Mouse (Mus musculus) gastrocnemius, adult 2 months (tissue): ENCODE data around the gene Cst6. TPM values are rescaled to one million over a fixed set of nuclear protein-coding genes. Genes with fewer than 3 reads are reported as not detected.

Experiments
- DNase-seq: peaks from one replicate; pipeline ENCODE4 v3.0.0; 2022
- H3K27ac ChIP-seq: fragments of 200-600 bp; 2 replicates; pipeline ENCODE4 v1.8.1; 2022; ENCODE audit warnings: mild to moderate bottlenecking
- H3K4me3 ChIP-seq: fragments of 200-600 bp; 2 replicates; pipeline ENCODE4 v1.8.1; 2022; ENCODE audit warnings: mild to moderate bottlenecking, moderate library complexity
- CTCF ChIP-seq: fragments of 200-600 bp; IDR thresholded peaks from 2 replicates; pipeline ENCODE4 v1.8.1; 2022; ENCODE audit warnings: antibody characterized with exemption, mild to moderate bottlenecking, moderate library complexity
- intact Hi-C: fragments of 180-260 bp; cut with DNase I; formaldehyde crosslinking; loops from one replicate; pipeline ENCODE4 v1.15.1; 2025
- total RNA-seq, 2 experiments: library from RNA; stranded (reverse); gene quantifications; 2 replicates each; pipeline ENCODE4 v1.2.3; 2021

Gene Cst6
- total RNA-seq, 2 experiments from 2014 or later = 27.5 to 44.2 TPM

DNA sequence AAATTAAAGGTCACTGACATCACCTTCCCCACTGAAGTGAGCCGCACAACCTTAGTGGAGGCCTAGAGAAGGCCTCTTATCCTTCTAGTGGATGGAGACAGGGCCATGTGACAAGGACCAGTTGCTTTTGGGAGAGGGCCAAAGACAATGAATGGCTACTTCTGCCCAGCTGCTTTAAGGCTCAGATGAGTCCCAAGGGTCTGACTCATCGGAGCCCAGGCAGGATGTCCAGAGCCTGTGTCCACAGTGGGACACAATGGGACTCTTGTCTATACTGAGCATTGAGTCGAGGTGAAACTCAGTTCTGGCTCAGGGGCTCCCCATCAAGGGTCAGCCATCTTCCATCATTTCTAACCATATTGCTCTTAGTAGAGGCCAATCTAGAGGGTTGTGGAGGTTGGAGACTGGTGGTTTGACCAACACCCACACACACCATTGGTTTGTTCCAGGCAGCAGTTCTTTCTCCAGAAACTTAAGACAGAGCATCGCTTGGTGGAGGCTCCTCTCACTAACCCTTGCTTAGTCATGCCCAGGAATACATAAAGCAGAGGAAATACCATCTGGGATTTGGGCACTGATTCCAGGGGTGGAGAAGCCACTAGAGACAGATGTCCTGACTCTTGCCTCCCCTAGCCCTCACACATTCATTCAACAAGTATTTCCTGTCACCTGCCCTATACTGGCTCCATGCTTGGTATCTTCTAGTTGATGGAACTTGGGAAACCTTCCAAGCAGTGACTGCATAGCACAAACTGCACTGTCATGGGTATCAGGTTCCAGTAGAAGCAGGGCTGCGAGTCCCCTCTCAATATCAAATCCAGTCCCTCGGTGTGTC, 3.9 kb downstream of the Cst6 start:
- no peak for TF ChIP-seq CTCF
- Histone ChIP-seq H3K4me3 (no peak overlapping the region), H3K27ac (peak overlapping the region; percentile 75)
- DNase-seq = no peak
- intact Hi-C loops = loop anchor here (2.0 kb wide), 1 partner anchor 51 kb away; the partner anchor contains the start of gene Sf3b2

DNA sequence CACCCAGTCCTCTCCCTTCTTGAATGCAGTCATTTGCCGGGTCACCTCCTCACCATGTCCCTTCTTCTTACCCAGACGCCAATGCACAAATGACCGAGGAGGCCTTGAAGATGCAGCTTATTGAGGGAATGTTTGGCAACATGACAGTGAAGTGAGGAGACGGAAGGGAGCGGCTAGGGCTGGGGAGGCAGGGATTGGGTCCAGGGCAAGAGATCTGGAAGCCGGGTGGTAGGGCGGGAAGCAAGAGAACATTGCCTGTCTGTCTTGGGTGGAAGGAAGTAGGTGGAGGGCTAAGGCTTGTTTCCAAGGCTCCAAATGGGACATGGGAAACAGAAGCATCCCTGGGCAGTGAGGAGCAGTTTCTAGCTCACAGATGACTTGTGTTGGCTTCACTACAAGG, 8.0 kb downstream of the Cst6 start:
- no peak for TF ChIP-seq CTCF
- no peak overlapping the region for H3K4me3 ChIP-seq
- intact Hi-C loops = no loop called here
- DNase-seq = no peak
- peak overlapping the region; percentile 59 for H3K27ac ChIP-seq

DNA sequence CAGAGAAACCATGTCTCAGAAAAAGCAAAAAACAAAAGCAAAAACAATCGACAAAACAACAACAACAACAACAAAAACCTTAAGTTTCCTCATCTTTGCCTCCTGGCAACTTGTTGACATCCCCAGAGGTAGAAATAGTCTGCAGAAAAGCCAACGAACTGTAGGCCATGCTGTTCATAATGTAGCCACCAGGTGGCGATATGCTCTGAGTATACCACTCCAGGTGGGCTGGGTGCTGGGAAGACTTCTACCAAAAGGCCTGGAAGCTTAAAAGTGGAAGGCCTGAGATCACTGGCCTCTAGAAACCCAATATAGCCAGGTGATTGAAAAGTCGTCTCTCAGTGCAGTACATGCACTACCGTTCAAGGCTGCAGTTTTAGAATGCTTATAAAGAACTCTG, 11.4 kb downstream of the Cst6 start:
- TF ChIP-seq CTCF = no peak; the same call in 1 of the 2 replicates
- no peak overlapping the region for H3K4me3 ChIP-seq
- peak overlapping the region; percentile 20; the same call in 1 of the 2 replicates for H3K27ac ChIP-seq
- DNase-seq = peak; percentile 85
- intact Hi-C loops = loop anchor here (1.0 kb wide), 1 partner anchor 10 kb away; no protein-coding TSS in a partner anchor

DNA sequence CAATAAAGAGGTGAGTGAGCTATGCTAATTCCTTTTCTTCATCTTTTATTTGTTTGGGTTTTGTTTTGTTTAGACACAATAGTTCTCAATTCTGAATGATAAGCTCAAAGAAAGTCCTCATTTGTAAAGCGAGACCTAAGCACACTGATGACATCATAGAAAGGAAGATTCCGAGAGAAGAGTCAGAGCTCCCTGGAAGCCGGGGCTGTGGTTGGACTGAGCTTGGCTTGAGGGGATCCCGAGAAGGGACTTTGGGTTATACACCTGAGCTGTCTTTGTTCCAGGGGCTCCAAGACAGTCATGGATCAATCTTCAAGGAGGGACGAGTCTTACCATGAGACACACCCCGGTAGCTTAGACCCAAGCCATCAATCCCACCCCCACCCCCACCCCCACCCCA, 13.9 kb downstream of the Cst6 start, which contains the start of gene Catsper1:
Catsper1 (plus strand) TSS at position 301 of the 400 bp plus-strand sequence.
- H3K4me3 ChIP-seq = no peak within 1 kb of the TSS
- intact Hi-C loops = no loop called here
- DNase-seq = no peak
- no peak for TF ChIP-seq CTCF
- no peak within 1 kb of the TSS for H3K27ac ChIP-seq

DNA sequence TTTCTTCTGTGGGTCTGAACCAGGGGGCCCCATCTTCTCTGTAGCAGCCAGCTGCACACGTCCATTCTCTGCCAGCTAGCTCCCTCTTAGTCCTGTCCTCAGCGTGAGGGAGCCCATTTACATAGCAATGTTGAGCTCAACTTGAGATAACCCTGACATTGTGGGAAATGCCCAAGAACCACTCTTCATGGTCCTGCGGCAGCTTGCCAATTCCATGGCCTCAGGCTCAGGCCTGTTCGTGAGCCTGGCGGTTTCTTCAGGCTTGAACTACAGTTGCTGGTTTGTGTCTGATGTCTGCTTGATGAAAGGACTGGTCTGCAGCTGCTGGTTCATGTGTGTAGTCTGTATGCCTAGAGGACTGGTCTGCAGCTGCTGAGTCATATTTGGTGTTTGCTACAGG, 14.6 kb downstream of the Cst6 start:
- intact Hi-C loops = no loop called here
- DNase-seq = no peak
- no peak overlapping the region for H3K27ac ChIP-seq
- TF ChIP-seq CTCF = no peak
- H3K4me3 ChIP-seq = no peak overlapping the region

DNA sequence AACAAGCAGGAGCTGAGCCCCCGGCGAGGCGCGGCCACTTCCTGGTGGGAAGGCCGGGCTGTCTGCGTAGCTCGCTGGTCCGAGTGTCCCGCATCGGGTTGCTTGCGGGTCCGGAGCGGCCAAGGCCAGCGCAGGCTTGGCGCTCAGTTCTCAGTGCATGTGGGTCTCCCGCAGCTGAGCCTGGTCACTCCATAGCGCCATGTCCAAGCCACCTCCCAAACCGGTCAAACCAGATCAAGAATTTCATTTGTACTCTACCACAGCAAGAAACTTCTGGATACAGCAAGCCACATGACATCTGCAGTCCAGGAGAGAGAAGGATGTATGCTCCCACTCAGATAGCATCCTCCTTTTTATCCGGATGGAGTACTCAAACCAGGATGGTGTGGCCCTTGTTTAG, 21.4 kb downstream of the Cst6 start:
- Histone ChIP-seq H3K4me3 (no peak overlapping the region), H3K27ac (no peak overlapping the region)
- intact Hi-C loops = no loop called here
- DNase-seq = no peak
- TF ChIP-seq CTCF = no peak

DNA sequence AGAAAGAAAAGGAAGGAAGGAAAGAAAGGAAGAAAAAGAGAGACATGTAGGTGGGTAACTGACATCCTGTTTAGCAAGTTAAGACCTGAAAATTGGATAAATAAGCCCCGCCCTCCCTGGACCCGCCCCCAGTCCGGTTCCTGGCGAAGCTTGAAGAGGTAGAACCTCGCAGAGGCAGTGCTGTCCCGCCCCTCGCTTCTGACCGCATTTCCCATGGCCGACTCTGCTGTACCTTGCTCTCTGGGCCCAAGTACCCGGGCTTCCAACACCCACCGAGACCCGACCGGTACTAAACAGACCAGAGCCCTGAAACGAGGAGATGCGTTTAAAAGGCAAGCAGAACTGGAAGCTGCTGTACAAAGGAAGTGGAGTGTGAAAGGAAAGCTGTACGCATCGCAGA, 25.6 kb downstream of the Cst6 start:
- intact Hi-C loops = no loop called here
- Histone ChIP-seq H3K27ac (no peak overlapping the region), H3K4me3 (no peak overlapping the region)
- no peak for DNase-seq
- no peak for TF ChIP-seq CTCF

DNA sequence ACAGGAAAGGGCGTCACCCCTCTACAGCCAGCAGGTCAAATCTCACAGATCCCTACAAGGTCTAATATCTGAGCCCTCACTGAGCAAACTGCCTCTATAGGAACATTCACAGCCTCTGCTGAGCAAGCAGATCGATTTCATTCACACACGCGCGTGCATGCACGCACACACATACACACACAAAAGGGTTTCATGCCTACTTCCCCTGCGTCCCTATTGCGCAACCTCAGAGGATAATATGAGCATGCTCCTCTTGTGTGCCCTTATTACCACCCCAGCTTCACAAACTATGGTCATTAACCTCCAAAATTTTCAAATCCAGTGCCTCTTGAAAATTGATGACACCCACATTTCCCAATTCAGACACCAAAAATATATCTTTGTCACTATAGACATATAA, 36.2 kb downstream of the Cst6 start:
- no peak for DNase-seq
- Histone ChIP-seq H3K4me3 (no peak overlapping the region), H3K27ac (no peak overlapping the region)
- intact Hi-C loops = no loop called here
- TF ChIP-seq CTCF = no peak

DNA sequence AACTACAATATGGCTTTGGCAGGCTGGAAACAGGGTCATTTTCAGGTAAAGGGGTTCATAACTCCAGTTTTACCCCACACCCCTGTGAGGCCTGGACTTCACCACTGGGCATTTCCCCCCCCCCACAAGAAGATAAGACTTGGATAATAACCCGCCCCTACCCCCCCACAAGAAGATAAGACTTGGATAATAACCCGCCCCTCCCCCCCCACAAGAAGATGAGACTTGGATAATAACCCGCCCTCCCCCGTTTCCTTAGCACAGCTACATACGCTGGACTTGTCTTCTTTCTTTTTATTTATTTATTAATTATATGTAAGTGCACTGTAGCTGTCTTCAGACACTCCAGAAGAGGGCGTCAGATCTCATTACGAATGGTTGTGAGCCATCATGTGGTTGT, 40.3 kb downstream of the Cst6 start:
- intact Hi-C loops = no loop called here
- Histone ChIP-seq H3K27ac (no peak overlapping the region), H3K4me3 (no peak overlapping the region)
- DNase-seq = no peak
- TF ChIP-seq CTCF = no peak

DNA sequence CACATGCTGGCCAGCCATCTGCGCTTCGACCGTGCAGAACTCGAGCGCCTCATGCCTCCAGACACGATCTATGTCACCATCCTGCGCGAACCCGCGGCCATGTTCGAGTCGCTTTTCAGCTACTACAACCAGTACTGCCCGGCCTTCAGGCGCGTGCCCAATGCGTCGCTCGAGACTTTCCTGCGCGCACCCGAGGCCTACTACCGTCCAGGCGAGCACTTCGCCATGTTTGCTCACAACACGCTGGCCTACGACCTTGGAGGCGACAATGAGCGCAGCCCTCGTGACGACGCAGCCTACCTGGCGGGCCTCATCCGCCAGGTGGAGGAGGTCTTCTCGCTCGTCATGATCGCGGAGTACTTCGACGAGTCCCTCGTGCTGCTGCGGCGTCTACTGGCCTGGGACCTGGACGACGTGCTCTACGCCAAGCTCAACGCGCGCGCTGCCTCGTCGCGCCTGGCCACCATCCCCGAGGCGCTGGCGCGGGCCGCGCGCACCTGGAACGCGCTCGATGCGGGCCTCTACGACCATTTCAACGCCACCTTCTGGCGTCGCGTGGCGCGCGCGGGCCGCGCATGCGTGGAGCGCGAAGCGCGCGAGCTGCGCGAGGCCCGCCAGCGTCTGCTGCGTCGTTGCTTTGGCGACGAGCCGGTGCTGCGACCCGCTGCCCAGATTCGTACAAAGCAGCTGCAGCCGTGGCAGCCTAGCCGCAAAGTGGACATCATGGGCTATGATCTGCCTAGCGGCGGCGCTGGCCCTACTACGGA, 42.2 kb downstream of the Cst6 start:
- TF ChIP-seq CTCF = no peak; the same call in 1 of the 2 replicates
- peak; percentile 25 for DNase-seq
- Histone ChIP-seq H3K27ac (no peak overlapping the region), H3K4me3 (peak overlapping the region; percentile 58)
- intact Hi-C loops = no loop called here

DNA sequence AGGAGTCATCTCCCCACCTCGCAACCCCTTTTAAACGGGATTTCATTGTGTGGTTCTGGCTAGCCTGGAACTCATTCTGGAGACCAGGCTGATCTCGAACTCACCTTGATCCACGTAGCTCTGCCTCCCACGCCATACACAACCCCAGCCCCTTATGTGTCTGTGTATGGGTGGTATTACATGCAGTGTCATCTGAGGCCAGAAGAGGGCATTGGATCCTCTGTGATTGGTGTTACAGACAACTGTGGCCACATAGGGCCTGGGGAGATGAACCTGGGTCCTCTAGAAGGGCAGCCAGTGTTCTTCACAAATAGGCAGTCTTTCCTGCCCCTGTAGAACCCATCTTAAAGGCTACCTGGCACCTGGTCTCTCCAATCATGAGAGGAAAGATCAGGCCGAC, 43.1 kb downstream of the Cst6 start:
- intact Hi-C loops = no loop called here
- Histone ChIP-seq H3K4me3 (no peak overlapping the region), H3K27ac (no peak overlapping the region)
- DNase-seq = no peak
- no peak for TF ChIP-seq CTCF

DNA sequence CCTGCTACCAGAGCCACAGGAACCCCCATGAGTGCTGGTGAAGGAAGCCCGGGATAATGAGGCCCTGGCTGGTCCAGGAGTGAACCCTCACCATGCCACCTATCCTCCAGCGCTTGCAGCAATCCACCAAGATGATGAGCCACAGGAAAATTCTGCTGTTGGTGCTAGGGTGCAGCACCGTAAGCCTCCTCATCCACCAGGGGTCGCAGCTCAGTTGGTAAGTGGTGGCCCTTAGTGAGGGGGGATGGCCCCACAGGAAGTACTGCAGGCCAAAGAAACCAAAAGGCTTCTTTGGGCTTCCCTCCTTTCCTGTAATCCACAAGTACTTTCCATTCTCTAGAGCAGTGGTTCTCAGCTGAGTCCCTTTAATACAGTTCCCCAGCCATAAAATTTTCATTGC, 46.9 kb downstream of the Cst6 start:
- TF ChIP-seq CTCF = peak; percentile 53
- no peak overlapping the region for H3K27ac ChIP-seq
- H3K4me3 ChIP-seq = no peak overlapping the region
- peak; percentile 34 for DNase-seq
- intact Hi-C loops = no loop called here

DNA sequence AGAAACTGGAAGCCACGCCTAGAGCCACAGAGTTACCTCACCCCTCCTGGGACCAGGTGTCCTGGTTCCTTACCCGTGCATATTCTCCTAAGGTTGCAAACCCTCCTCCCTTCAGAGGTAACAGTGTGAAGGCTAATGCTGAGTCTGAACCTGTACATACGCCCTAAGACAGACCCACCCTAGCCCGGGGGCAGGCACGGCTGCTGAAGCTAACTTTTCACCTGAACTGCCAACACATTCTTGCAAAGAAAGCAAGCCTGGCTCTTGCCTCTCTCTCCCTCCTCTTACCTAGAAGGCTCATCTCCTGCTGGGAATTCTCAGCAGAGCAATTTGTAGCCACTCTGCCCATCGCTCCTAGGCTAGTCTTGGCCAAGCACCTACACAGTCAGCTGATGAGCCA, 48.8 kb downstream of the Cst6 start:
- intact Hi-C loops = no loop called here
- no peak for DNase-seq
- no peak overlapping the region for H3K27ac ChIP-seq
- TF ChIP-seq CTCF = no peak
- no peak overlapping the region for H3K4me3 ChIP-seq
